Mouse (Mus musculus): ENCODE data around the gene Nid2.

- no peak for TF ChIP-seq CTCF (IDR thresholded peaks at IDR 0.05; ENCODE audit: extremely low read depth, insufficient read depth, insufficient read length, insufficient replicate concordance)
- TF ChIP-seq POLR2A (IDR thresholded peaks at IDR 0.05; ENCODE audit: low read depth, low read length), result no peak
Observed at GRCm38 (mm10) chr14:19785797-19786588, 34.9 kb downstream of the Nid2 start.

Data from spleen, adult 2 months (tissue).